Mouse (Mus musculus) ES-Bruce4 (cell line): ENCODE data around the gene Edil3. TPM values are rescaled to one million over a fixed set of nuclear protein-coding genes. Genes with fewer than 3 reads are reported as not detected.

ENCODE experiments used
- H3K27ac ChIP-seq: 2 replicates; pipeline ENCODE4 v1.5.1; 2012; ENCODE audit warnings: low read length, inconsistent platforms; ENCODE audit not compliant: insufficient read depth
- H3K27me3 ChIP-seq: 2 replicates; pipeline ENCODE4 v1.6.1; 2012; ENCODE audit warnings: mild to moderate bottlenecking, low read length, inconsistent platforms; ENCODE audit not compliant: control insufficient read depth, poor library complexity, insufficient read depth, severe bottlenecking
- H3K36me3 ChIP-seq: 2 replicates; pipeline ENCODE4 v1.6.1; 2012; ENCODE audit warnings: inconsistent platforms, mild to moderate bottlenecking, low read length, moderate library complexity; ENCODE audit not compliant: control insufficient read depth, poor library complexity, insufficient read depth, severe bottlenecking
- H3K4me1 ChIP-seq: one replicate; pipeline ENCODE4 v1.8.1; 2011; ENCODE audit warnings: low read length; ENCODE audit not compliant: control insufficient read depth, insufficient read depth
- H3K4me3 ChIP-seq: 2 replicates; pipeline ENCODE4 v1.5.1; 2011; ENCODE audit warnings: low read depth, mild to moderate bottlenecking, low read length
- H3K9ac ChIP-seq: 2 replicates; pipeline ENCODE4 v1.6.1; 2012; ENCODE audit warnings: low read depth, mild to moderate bottlenecking, inconsistent platforms; ENCODE audit not compliant: poor library complexity, severe bottlenecking
- H3K9me3 ChIP-seq: replicated peaks from 2 replicates; pipeline ENCODE4 v1.6.1; 2012; ENCODE audit warnings: mild to moderate bottlenecking, low read length, inconsistent platforms; ENCODE audit not compliant: control insufficient read depth, poor library complexity, insufficient read depth, severe bottlenecking
- CTCF ChIP-seq: IDR thresholded peaks from one replicate; pipeline ENCODE4 v1.8.1; 2011; ENCODE audit warnings: low read depth, low read length
- EP300 ChIP-seq: IDR thresholded peaks from 2 replicates; pipeline ENCODE4 v1.6.1; 2011; ENCODE audit warnings: low read depth, low read length; ENCODE audit not compliant: insufficient read depth
- POLR2A ChIP-seq: IDR thresholded peaks from one replicate; pipeline ENCODE4 v1.8.1; 2011; ENCODE audit warnings: low read length; ENCODE audit not compliant: insufficient read depth
- polyA plus RNA-seq: library from polyadenylated mRNA; stranded (reverse); fragments of >200 nt; gene quantifications from 2 replicates; pipeline ENCODE4 v1.2.4, GENCODE M21; 2011; ENCODE audit warnings: low read depth; ENCODE audit not compliant: missing spikeins, insufficient read depth, insufficient read length

Gene Edil3
- polyA plus RNA-seq, 1 experiment: 1.0 TPM

DNA sequence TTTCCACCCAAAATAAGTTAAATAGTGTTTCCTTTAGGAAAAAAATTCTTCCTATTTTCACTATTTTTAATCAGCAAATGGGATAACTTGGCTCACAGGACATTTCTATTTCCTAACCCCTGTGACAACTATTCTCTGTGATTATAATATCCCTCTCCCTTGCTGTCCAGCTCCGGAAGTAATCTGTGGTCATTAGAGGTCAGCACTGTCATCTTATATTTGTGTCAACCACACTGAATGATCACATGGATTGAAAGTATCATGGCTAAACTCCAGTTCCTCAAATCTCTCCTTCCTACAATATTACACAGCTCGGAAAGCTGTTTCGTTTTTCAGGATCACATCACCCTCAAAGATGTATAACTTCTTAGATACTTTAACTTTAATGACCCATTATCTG lies 518.5 kb downstream of the Edil3 start:
- Histone ChIP-seq H3K4me1 (no peaks in the 10 kb centered on the region), H3K27ac (no peak overlapping the region), H3K27me3 (no peaks in the 10 kb centered on the region), H3K9ac (no peak overlapping the region), H3K36me3 (no peaks in the 10 kb centered on the region), H3K4me3 (no peak overlapping the region), H3K9me3 (no peaks in the 10 kb centered on the region)
- TF ChIP-seq POLR2A (no peak), EP300 (no peak), CTCF (no peak)

DNA sequence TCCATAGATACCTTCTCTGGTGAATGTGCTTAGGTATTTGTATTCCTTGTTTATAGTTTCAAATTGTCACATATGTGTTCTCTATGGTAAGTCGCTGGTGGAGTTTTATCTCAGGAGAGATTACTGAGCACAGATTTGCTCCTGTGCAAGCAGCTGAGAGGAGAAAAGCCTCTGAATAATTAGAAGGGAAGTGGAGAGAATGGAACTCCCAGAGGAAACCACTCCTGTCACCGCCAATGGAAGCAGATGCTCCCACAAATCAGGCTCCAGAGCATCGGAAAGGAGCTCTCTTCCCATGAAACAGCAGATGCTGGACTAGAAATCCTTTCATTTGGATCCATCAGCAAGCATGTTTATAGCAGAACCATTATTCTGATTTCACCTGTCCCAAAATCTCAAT lies 534.0 kb downstream of the Edil3 start:
- H3K9ac ChIP-seq: no peak overlapping the region
- H3K27ac ChIP-seq: no peak overlapping the region
- no peaks in the 10 kb centered on the region for H3K4me1 ChIP-seq
- H3K36me3 ChIP-seq: no peaks in the 10 kb centered on the region
- no peaks in the 10 kb centered on the region for H3K27me3 ChIP-seq
- H3K4me3 ChIP-seq: no peak overlapping the region
- TF ChIP-seq EP300 (no peak), CTCF (no peak), POLR2A (no peak)
- H3K9me3 ChIP-seq: no peaks in the 10 kb centered on the region

DNA sequence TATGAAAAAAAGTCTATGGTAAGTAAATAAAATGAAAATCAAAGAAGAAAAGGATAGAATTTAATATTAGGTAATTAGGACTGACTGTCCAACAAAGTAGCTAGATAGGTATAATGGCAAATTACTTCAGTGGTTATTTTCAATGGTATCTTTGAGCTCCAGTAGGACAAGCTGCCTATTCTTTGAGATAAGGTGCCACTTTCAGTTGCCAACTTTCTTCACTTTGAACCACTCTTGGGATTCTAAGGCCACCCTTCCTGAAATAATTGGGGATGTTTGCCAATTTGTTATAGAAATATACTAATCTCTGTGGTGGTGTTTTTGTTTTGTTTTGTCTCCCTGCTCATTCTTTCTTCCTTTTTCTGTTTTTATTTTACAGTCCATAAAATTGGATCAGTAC lies 537.1 kb downstream of the Edil3 start:
- no peaks in the 10 kb centered on the region for H3K9me3 ChIP-seq

DNA sequence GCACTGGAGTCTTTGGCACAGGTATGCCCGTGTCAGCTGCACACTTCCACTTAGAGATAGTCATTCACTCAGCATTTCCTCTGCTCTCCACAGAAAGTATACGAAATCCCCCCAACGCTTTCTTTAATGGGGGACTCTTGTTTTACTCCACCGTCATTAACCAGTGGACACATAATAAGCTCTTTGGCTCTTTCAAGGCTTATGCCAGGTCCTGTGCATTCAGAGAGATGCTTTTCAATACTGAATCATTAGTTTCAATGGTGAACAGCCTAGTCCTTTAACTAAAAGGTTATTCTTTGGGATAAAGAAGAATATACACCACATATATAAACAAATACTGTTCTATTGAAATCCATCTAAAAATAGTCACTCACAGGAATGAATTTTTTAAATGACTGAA lies 541.0 kb downstream of the Edil3 start:
- H3K27ac ChIP-seq: no peak overlapping the region
- TF ChIP-seq POLR2A (no peak), EP300 (no peak), CTCF (no peak)
- H3K9ac ChIP-seq: no peak overlapping the region
- H3K4me1 ChIP-seq: no peaks in the 10 kb centered on the region
- no peaks in the 10 kb centered on the region for H3K36me3 ChIP-seq
- no peaks in the 10 kb centered on the region for H3K27me3 ChIP-seq
- no peak overlapping the region for H3K4me3 ChIP-seq
- H3K9me3 ChIP-seq: no peaks in the 10 kb centered on the region

More for the DNA sequence above, 537.1 kb downstream of the Edil3 start:
- Histone ChIP-seq H3K27me3 (no peaks in the 10 kb centered on the region), H3K36me3 (no peaks in the 10 kb centered on the region), H3K27ac (no peak overlapping the region), H3K4me3 (no peak overlapping the region), H3K4me1 (no peaks in the 10 kb centered on the region), H3K9ac (no peak overlapping the region)
- TF ChIP-seq POLR2A: no peak

DNA sequence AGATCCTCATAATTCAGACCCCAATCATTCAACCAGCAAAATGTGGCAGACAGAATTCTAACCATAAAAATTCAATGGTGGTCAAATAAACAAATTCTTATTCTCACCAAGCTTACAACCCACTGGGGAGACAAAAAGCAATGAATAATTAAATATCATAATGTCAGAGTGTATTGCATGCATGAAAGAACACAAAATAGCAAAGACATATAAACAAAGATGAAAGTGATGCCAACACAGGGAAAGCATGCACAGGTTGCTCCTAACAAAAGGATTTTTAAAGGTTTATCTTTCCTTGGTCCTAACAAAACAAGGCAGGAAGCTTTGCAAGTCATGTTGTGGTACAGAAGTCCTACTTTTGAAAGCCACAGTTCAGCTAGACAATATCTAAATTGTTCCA lies 550.0 kb downstream of the Edil3 start:
- H3K27me3 ChIP-seq: no peaks in the 10 kb centered on the region
- H3K4me3 ChIP-seq: no peak overlapping the region
- H3K9me3 ChIP-seq: no peaks in the 10 kb centered on the region
- H3K4me1 ChIP-seq: no peaks in the 10 kb centered on the region
- no peak overlapping the region for H3K9ac ChIP-seq
- no peaks in the 10 kb centered on the region for H3K36me3 ChIP-seq
- no peak overlapping the region for H3K27ac ChIP-seq
- TF ChIP-seq CTCF (no peak), POLR2A (no peak), EP300 (no peak)

DNA sequence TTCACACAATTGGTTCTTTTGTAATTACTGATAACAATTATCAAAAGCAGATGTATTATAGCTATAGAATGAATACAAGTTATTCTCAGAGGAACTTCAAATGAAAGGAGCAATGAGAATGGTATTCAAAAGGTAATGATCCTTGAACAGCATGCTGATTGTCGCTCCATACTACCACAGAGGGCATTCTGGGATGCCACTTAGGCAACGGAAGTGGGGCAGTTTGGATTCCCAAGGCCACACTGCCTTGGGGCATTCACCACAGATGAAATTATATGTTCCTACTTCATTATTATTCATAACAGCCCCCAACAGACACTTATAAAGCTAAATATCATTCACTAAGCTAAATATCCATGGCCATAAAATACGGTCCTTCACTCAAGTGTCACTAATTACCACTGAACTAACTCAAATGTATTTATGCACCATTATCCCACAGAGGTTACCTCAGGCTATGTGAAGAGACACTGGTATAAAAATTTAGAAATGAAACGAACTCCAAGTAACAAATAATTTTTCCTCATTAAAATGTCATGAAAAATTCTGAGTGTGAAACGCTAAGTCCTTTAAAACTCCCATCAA lies 550.5 kb downstream of the Edil3 start:
- no peaks in the 10 kb centered on the region for H3K36me3 ChIP-seq
- no peak overlapping the region for H3K9ac ChIP-seq
- no peaks in the 10 kb centered on the region for H3K4me1 ChIP-seq
- no peaks in the 10 kb centered on the region for H3K9me3 ChIP-seq
- no peak overlapping the region for H3K27ac ChIP-seq
- H3K27me3 ChIP-seq: no peaks in the 10 kb centered on the region
- TF ChIP-seq CTCF: no peak
- no peak for TF ChIP-seq EP300
- TF ChIP-seq POLR2A: no peak
- no peak overlapping the region for H3K4me3 ChIP-seq
